Mouse (Mus musculus): Measurements from ENCODE around the gene Eps8. TPM values are rescaled to one million over a fixed set of nuclear protein-coding genes. Genes with fewer than 3 reads are reported as not detected.

The Eps8 gene
- polyA plus RNA-seq, 1 experiment from 2014 or later: 45.1 TPM

GRCm38 (mm10) chr6:137695046-137695445 is 40.4 kb upstream of the Eps8 start:
- no peaks in the 10 kb centered on the region for H3K9me3 ChIP-seq (replicated peaks; ENCODE audit: low read length)
- 84% methylated on average over 8 of the region's 8 CpGs for WGBS
- H3K27me3 ChIP-seq (ENCODE audit: insufficient read depth, low read length): no peaks in the 10 kb centered on the region
- ATAC-seq (replicated peaks; ENCODE audit: low FRiP score, low read depth) (no peak), DNase-seq (ENCODE audit: low spot score) (no peak)
- no peak overlapping the region for H3K4me2 ChIP-seq (ENCODE audit: low read length)
- H3K9ac ChIP-seq (ENCODE audit: low read depth, low read length): no peak overlapping the region
- no peak overlapping the region for H3K4me3 ChIP-seq (replicated peaks; ENCODE audit: low read depth, low read length)
- H3K4me1 ChIP-seq (replicated peaks; ENCODE audit: insufficient read depth, low read length): no peaks in the 10 kb centered on the region
- H3K27ac ChIP-seq: no peak overlapping the region
- TF ChIP-seq CTCF (IDR thresholded peaks at IDR 0.05; ENCODE audit: low read depth): no peak
- H3K36me3 ChIP-seq (ENCODE audit: insufficient read depth, low read length): no peaks in the 10 kb centered on the region

- TF ChIP-seq CTCF (IDR thresholded peaks at IDR 0.05; ENCODE audit: low read depth): no peak
- H3K27me3 ChIP-seq (ENCODE audit: insufficient read depth, low read length): no peaks in the 10 kb centered on the region
- no peak overlapping the region for H3K4me2 ChIP-seq (ENCODE audit: low read length)
- DNase-seq (ENCODE audit: low spot score): no peak
- 77% methylated on average over 2 of the region's 2 CpGs for WGBS
- no peak overlapping the region for H3K9ac ChIP-seq (ENCODE audit: low read depth, low read length)
- no peaks in the 10 kb centered on the region for H3K36me3 ChIP-seq (ENCODE audit: insufficient read depth, low read length)
- no peak for ATAC-seq (replicated peaks; ENCODE audit: low FRiP score, low read depth)
- no peaks in the 10 kb centered on the region for H3K4me1 ChIP-seq (replicated peaks; ENCODE audit: insufficient read depth, low read length)
- no peak overlapping the region for H3K4me3 ChIP-seq (replicated peaks; ENCODE audit: low read depth, low read length)
- H3K9me3 ChIP-seq (replicated peaks; ENCODE audit: low read length): no peaks in the 10 kb centered on the region
- H3K27ac ChIP-seq: no peak overlapping the region
Measured at GRCm38 (mm10) chr6:137694310-137694709, 39.6 kb upstream of the Eps8 start.

GRCm38 (mm10) chr6:137690550-137691119 is 36.0 kb upstream of the Eps8 start:
- no peaks in the 10 kb centered on the region for H3K9me3 ChIP-seq (replicated peaks; ENCODE audit: low read length)
- TF ChIP-seq CTCF (IDR thresholded peaks at IDR 0.05; ENCODE audit: low read depth): no peak
- no peak for ATAC-seq (replicated peaks; ENCODE audit: low FRiP score, low read depth)
- H3K4me1 ChIP-seq (replicated peaks; ENCODE audit: insufficient read depth, low read length): no peaks in the 10 kb centered on the region
- no peak overlapping the region for H3K9ac ChIP-seq (ENCODE audit: low read depth, low read length)
- no peaks in the 10 kb centered on the region for H3K36me3 ChIP-seq (ENCODE audit: insufficient read depth, low read length)
- DNase-seq (ENCODE audit: low spot score): no peak
- H3K4me2 ChIP-seq (ENCODE audit: low read length): no peak overlapping the region
- no peaks in the 10 kb centered on the region for H3K27me3 ChIP-seq (ENCODE audit: insufficient read depth, low read length)
- no peak overlapping the region for H3K27ac ChIP-seq
- 37% methylated on average over 2 of the region's 2 CpGs for WGBS
- H3K4me3 ChIP-seq (replicated peaks; ENCODE audit: low read depth, low read length): no peak overlapping the region

- Histone ChIP-seq H3K9me3 (replicated peaks; ENCODE audit: low read length) (no peaks in the 10 kb centered on the region), H3K9ac (ENCODE audit: low read depth, low read length) (no peak overlapping the region), H3K27ac (no peak overlapping the region), H3K27me3 (ENCODE audit: insufficient read depth, low read length) (no peaks in the 10 kb centered on the region), H3K4me3 (replicated peaks; ENCODE audit: low read depth, low read length) (no peak overlapping the region), H3K36me3 (ENCODE audit: insufficient read depth, low read length) (no peaks in the 10 kb centered on the region), H3K4me2 (ENCODE audit: low read length) (no peak overlapping the region), H3K4me1 (replicated peaks; ENCODE audit: insufficient read depth, low read length) (no peaks in the 10 kb centered on the region)
- WGBS: 62% methylated on average over 11 of the region's 11 CpGs
- no peak for TF ChIP-seq CTCF (IDR thresholded peaks at IDR 0.05; ENCODE audit: low read depth)
- ATAC-seq (replicated peaks; ENCODE audit: low FRiP score, low read depth) (no peak), DNase-seq (ENCODE audit: low spot score) (no peak)
Measured at GRCm38 (mm10) chr6:137688506-137689105, 33.9 kb upstream of the Eps8 start.

GRCm38 (mm10) chr6:137688079-137688478 is 33.4 kb upstream of the Eps8 start:
- H3K4me3 ChIP-seq (replicated peaks; ENCODE audit: low read depth, low read length): no peak overlapping the region
- ATAC-seq (replicated peaks; ENCODE audit: low FRiP score, low read depth): no peak
- no peaks in the 10 kb centered on the region for H3K27me3 ChIP-seq (ENCODE audit: insufficient read depth, low read length)
- no peaks in the 10 kb centered on the region for H3K36me3 ChIP-seq (ENCODE audit: insufficient read depth, low read length)
- DNase-seq (ENCODE audit: low spot score): no peak
- 81% methylated on average over 3 of the region's 3 CpGs for WGBS
- H3K27ac ChIP-seq: no peak overlapping the region
- H3K4me2 ChIP-seq (ENCODE audit: low read length): no peak overlapping the region
- H3K4me1 ChIP-seq (replicated peaks; ENCODE audit: insufficient read depth, low read length): no peaks in the 10 kb centered on the region
- no peak overlapping the region for H3K9ac ChIP-seq (ENCODE audit: low read depth, low read length)
- no peaks in the 10 kb centered on the region for H3K9me3 ChIP-seq (replicated peaks; ENCODE audit: low read length)
- TF ChIP-seq CTCF (IDR thresholded peaks at IDR 0.05; ENCODE audit: low read depth): no peak

- Histone ChIP-seq H3K9ac (ENCODE audit: low read depth, low read length) (no peak overlapping the region), H3K4me1 (replicated peaks; ENCODE audit: insufficient read depth, low read length) (no peaks in the 10 kb centered on the region), H3K4me2 (ENCODE audit: low read length) (no peak overlapping the region), H3K27me3 (ENCODE audit: insufficient read depth, low read length) (no peaks in the 10 kb centered on the region), H3K27ac (no peak overlapping the region), H3K9me3 (replicated peaks; ENCODE audit: low read length) (no peaks in the 10 kb centered on the region), H3K36me3 (ENCODE audit: insufficient read depth, low read length) (no peaks in the 10 kb centered on the region), H3K4me3 (replicated peaks; ENCODE audit: low read depth, low read length) (no peak overlapping the region)
- no peak for TF ChIP-seq CTCF (IDR thresholded peaks at IDR 0.05; ENCODE audit: low read depth)
- WGBS: 95% methylated on average over 5 of the region's 5 CpGs
- DNase-seq (ENCODE audit: low spot score) (no peak), ATAC-seq (replicated peaks; ENCODE audit: low FRiP score, low read depth) (no peak)
Measured at GRCm38 (mm10) chr6:137687667-137688066, 33.0 kb upstream of the Eps8 start.

GRCm38 (mm10) chr6:137682629-137683028 is 28.0 kb upstream of the Eps8 start:
- WGBS: 80% methylated on average over 2 of the region's 2 CpGs
- Histone ChIP-seq H3K27me3 (ENCODE audit: insufficient read depth, low read length) (no peaks in the 10 kb centered on the region), H3K4me1 (replicated peaks; ENCODE audit: insufficient read depth, low read length) (no peaks in the 10 kb centered on the region), H3K9me3 (replicated peaks; ENCODE audit: low read length) (no peaks in the 10 kb centered on the region), H3K9ac (ENCODE audit: low read depth, low read length) (no peak overlapping the region), H3K27ac (no peak overlapping the region), H3K4me3 (replicated peaks; ENCODE audit: low read depth, low read length) (no peak overlapping the region), H3K36me3 (ENCODE audit: insufficient read depth, low read length) (no peaks in the 10 kb centered on the region), H3K4me2 (ENCODE audit: low read length) (no peak overlapping the region)
- no peak for ATAC-seq (replicated peaks; ENCODE audit: low FRiP score, low read depth)
- TF ChIP-seq CTCF (IDR thresholded peaks at IDR 0.05; ENCODE audit: low read depth): no peak
- DNase-seq (ENCODE audit: low spot score): no peak
